Mouse (Mus musculus): ENCODE measurements at regions not wholly inside any gene's neighbourhood (a gene's known extent, or its start where the extent isn't known, plus 50 kb on each side); places are given as distances from the start of the nearest gene placed in this dataset.

DNA sequence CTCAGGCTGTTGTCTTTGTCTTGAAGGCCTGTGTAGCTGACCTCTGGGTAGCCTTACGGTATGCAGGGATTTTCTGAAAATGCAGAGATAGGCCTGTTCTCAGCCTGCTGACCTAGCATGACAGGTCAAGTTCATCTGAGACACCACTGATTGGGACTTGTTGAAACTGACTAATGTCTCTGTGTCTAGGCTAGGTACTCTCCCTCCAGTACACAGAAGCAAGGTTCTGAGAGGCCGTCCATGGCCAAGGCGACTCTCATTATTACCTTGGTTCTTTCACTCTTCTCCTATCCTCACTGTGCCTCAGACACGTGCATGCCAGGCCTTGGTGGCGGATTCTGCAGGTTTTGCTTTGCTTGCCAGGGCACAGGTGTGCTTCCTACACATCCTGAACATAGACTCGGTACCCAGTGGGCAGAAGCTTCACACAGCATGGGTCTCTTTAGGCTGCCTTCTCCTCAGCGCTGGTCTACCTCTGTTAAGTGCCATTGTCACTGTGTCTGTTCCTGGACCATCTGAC is 208.3 kb downstream of the Adra2a start:
- Histone ChIP-seq H3K4me3 (replicated peaks) (no peak overlapping the region), H3K27me3 (replicated peaks) (no peaks in the 10 kb centered on the region), H3K36me3 (no peaks in the 10 kb centered on the region), H3K4me2 (no peak overlapping the region), H3K4me1 (0 out of 2 replicates have a peak, but pooled peaks cover 2% of the 10 kb centered on the region), H3K9ac (replicated peaks) (no peak overlapping the region), H3K9me3 (replicated peaks) (no peaks in the 10 kb centered on the region), H3K27ac (replicated peaks) (no peak overlapping the region)
- no peak for ATAC-seq (ENCODE audit: low FRiP score)
- 88% methylated on average over 7 of the region's 7 CpGs for WGBS

DNA sequence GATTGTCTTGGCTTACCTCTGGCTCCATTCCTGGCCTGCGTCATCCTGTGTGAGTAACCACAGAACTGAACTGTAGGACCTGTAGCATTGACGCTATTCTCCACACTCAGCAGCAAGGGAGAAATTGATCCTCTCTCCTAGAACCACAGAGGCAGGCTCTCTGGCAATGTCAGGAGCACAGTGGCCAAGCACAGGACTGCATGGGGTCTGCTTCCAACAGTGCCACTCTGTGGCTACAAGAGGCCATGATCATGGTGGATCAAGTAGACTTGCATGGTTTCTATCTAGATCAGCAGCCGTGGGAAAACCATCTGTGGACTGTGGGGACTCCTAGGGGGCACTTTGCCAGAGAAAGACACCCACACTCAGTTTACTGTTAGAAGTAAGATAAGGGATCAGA is 213.9 kb downstream of the Adra2a start:
- Histone ChIP-seq H3K4me2 (no peak overlapping the region), H3K4me1 (peaks cover 7% of the 10 kb centered on the region), H3K4me3 (replicated peaks) (no peak overlapping the region), H3K36me3 (no peaks in the 10 kb centered on the region), H3K27ac (replicated peaks) (no peak overlapping the region), H3K9ac (replicated peaks) (no peak overlapping the region), H3K9me3 (replicated peaks) (no peaks in the 10 kb centered on the region), H3K27me3 (replicated peaks) (no peaks in the 10 kb centered on the region)
- 92% methylated on average over 3 of the region's 3 CpGs for WGBS
- ATAC-seq (ENCODE audit: low FRiP score) = no peak

DNA sequence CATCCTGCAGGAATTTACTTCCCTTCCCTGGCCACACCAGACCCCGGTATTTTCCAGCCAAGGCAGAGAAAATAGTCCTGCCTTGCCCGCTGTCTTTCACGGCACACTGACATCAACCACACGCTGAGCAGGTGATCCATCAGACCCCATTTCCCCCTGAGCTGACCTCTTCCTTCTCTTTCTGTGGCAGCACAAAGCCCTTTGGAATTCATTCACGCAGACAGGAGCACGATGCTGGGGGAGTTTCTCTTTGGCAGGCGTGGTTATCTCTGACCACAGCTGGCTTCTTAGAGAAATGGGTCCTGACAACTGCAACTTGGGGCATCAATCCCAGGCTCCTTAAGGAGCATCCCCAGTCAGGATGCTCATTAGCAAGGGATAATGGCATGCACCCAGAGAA is 215.2 kb downstream of the Adra2a start:
- 6% methylated on average over 7 of the region's 7 CpGs for WGBS
- H3K27me3 ChIP-seq (replicated peaks) = no peaks in the 10 kb centered on the region
- H3K4me2 ChIP-seq = peak overlapping the region; percentile 25
- no peak for ATAC-seq (ENCODE audit: low FRiP score)
- H3K4me3 ChIP-seq (replicated peaks) = no peak overlapping the region
- H3K9ac ChIP-seq (replicated peaks) = no peak overlapping the region
- no peak overlapping the region for H3K27ac ChIP-seq (replicated peaks)
- H3K4me1 ChIP-seq = peaks cover 7% of the 10 kb centered on the region
- H3K9me3 ChIP-seq (replicated peaks) = no peaks in the 10 kb centered on the region
- no peaks in the 10 kb centered on the region for H3K36me3 ChIP-seq

DNA sequence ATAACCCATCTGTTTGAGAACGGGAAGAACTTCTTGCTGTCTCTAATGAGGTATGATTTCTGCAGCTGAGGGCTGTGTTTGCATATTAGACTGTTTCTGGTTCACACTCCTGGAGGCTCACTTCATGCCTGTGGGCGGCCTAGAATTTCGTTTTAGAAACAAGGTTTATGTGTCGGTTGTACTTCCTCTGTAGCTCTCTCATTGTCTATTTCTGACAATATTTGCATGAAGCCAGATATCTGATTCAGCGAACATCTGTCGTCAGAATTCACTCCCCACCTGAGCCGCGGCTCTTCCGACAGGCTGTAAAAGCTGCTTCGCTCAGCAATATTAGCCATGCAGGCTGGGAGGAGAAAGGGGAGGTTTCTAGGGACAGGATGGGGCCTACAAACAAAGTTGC is 233.4 kb downstream of the Adra2a start:
- Histone ChIP-seq H3K36me3 (no peaks in the 10 kb centered on the region), H3K9ac (replicated peaks) (no peak overlapping the region), H3K9me3 (replicated peaks) (no peaks in the 10 kb centered on the region), H3K4me2 (no peak overlapping the region), H3K27me3 (replicated peaks) (no peaks in the 10 kb centered on the region), H3K27ac (replicated peaks) (no peak overlapping the region), H3K4me1 (no peaks in the 10 kb centered on the region), H3K4me3 (replicated peaks) (no peak overlapping the region)
- WGBS = 81% methylated on average over 10 of the region's 10 CpGs
- no peak for ATAC-seq (ENCODE audit: low FRiP score)

DNA sequence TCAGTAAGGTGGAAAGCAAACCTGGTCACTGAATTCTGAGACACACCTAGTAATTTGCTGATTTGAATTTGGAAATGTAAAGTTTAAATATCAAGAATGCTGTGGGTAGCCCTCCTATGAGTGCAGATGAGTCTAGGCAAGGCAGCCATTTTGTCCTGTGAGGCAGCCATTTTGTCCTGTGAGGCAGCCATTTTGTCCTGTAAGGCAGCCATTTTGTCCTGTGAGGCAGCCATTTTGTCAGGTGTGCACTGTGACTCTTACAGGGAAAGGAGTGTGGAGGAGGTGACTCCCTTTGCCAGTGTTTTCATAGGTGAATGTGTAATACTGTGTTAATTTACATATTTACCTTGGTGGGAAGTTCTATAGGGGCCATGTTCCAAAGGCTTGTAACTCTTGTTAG is 241.5 kb downstream of the Adra2a start:
- H3K9ac ChIP-seq (replicated peaks) = no peak overlapping the region
- no peaks in the 10 kb centered on the region for H3K4me1 ChIP-seq
- no peak overlapping the region for H3K4me2 ChIP-seq
- no peak overlapping the region for H3K4me3 ChIP-seq (replicated peaks)
- H3K27me3 ChIP-seq (replicated peaks) = no peaks in the 10 kb centered on the region
- no peak for ATAC-seq (ENCODE audit: low FRiP score)
- no peaks in the 10 kb centered on the region for H3K36me3 ChIP-seq
- H3K27ac ChIP-seq (replicated peaks) = no peak overlapping the region
- no peaks in the 10 kb centered on the region for H3K9me3 ChIP-seq (replicated peaks)

DNA sequence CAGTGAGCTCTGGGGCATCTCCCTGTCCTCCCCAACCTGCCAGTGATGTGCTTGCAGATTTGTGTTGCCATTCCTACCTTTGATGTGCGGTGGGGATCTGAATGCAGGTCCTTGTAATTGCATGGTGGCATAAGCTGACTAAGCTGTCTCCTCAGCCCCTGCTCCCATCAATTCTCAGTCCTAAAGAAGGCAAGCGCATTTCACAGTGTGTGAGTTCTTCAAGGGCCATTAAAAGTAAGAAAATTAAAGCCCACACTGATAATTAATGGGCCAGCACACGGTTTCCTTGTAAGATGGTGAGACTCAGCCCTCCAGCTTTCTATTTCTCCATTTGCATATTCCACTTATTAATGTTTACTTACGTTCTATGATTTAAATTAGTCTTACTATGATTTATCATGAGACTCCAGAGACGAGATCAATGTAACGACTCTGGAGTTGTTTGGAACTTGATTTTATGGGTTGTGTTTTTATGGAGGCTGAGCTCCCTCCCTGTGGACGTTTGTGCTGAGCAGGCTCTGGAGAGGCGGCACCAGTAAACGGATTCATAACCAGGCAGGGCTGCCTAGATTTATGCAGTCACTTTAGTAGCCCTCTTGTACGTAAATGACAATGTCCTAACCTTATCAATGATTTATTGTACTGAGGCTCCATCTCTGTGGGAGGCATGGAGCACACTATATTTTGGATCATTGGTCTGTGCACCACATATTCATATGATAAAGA is 253.9 kb downstream of the Adra2a start:
- 0 out of 2 replicates have a peak overlapping the region, but pooled peaks have one; percentile 2 for H3K27ac ChIP-seq (replicated peaks)
- 38% methylated on average over 10 of the region's 10 CpGs for WGBS
- no peaks in the 10 kb centered on the region for H3K27me3 ChIP-seq (replicated peaks)
- no peaks in the 10 kb centered on the region for H3K4me1 ChIP-seq
- no peak overlapping the region for H3K4me2 ChIP-seq
- no peaks in the 10 kb centered on the region for H3K36me3 ChIP-seq
- H3K9me3 ChIP-seq (replicated peaks) = no peaks in the 10 kb centered on the region
- no peak overlapping the region for H3K9ac ChIP-seq (replicated peaks)
- ATAC-seq (ENCODE audit: low FRiP score) = no peak; the same call in 1 of the 2 replicates
- no peak overlapping the region for H3K4me3 ChIP-seq (replicated peaks)

DNA sequence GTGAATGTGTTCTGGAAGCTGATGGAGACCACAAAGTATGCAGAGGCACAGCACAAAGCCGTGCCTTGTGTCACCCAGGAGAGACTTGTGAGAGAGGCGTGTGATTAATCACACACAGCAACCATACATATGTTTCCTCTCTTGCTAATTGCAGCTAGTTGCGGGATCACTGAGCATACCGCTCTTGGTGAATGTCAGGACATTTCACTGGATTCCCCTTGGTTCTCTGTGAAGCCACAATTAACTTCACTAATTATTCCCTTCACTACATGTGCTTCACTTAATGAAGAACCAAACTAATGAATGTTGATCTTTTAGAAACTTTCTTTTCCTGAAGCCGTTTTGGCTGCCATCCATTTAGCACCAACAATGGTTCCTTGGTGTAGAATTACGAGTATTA is 267.3 kb downstream of the Adra2a start:
- WGBS = 43% methylated on average over 6 of the region's 6 CpGs
- Histone ChIP-seq H3K4me3 (replicated peaks) (no peak overlapping the region), H3K4me1 (0 out of 2 replicates have a peak, but pooled peaks cover 7% of the 10 kb centered on the region), H3K36me3 (no peaks in the 10 kb centered on the region), H3K9ac (replicated peaks) (no peak overlapping the region), H3K27me3 (replicated peaks) (no peaks in the 10 kb centered on the region), H3K4me2 (no peak overlapping the region), H3K9me3 (replicated peaks) (no peaks in the 10 kb centered on the region), H3K27ac (replicated peaks) (no peak overlapping the region)
- ATAC-seq (ENCODE audit: low FRiP score) = no peak; the same call in 1 of the 2 replicates

DNA sequence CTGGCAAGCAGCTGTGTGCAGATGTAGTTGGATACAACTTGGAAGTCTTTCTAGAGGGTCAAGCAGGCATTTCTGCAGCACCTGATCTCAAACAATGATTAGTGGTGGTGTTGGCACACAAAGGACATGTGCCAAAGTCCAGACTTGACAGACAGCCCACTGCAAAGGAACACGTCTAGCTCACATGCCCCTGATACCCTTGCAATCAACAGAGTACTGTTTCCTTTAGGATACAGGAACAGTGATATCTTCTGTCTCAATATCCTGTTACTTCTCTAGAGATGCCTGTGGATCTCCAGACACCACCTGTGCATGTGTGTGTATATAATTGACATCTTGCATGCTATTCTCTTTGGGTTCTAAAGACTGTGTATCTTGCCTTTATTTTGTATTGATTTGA is 267.8 kb downstream of the Adra2a start:
- 63% methylated on average over 1 of the region's 1 CpGs for WGBS
- Histone ChIP-seq H3K4me2 (no peak overlapping the region), H3K4me1 (0 out of 2 replicates have a peak, but pooled peaks cover 7% of the 10 kb centered on the region), H3K9ac (replicated peaks) (no peak overlapping the region), H3K9me3 (replicated peaks) (no peaks in the 10 kb centered on the region), H3K4me3 (replicated peaks) (no peak overlapping the region), H3K27me3 (replicated peaks) (no peaks in the 10 kb centered on the region), H3K27ac (replicated peaks) (no peak overlapping the region), H3K36me3 (no peaks in the 10 kb centered on the region)
- ATAC-seq (ENCODE audit: low FRiP score) = no peak

DNA sequence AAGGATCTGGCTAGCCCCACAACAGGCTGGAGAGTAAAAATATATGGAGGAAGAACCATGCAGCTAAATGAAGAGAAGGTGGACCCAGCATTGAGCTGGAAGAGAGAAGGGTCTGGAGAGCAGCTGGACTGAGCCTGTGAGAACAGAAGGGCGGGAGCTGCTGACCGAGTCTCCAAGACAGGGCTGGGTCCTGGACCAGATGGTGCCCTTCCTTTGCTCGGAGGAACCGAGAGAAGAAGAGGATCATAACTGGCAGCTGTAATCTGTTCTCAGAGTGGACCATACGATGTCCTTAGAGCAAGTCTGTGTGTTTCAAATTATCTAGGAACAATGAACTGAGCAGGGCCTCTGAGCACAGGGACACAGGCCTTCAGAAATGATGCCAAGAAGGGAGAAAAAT is 279.3 kb downstream of the Adra2a start:
- H3K9ac ChIP-seq (replicated peaks) = no peak overlapping the region
- ATAC-seq (ENCODE audit: low FRiP score) = no peak

DNA sequence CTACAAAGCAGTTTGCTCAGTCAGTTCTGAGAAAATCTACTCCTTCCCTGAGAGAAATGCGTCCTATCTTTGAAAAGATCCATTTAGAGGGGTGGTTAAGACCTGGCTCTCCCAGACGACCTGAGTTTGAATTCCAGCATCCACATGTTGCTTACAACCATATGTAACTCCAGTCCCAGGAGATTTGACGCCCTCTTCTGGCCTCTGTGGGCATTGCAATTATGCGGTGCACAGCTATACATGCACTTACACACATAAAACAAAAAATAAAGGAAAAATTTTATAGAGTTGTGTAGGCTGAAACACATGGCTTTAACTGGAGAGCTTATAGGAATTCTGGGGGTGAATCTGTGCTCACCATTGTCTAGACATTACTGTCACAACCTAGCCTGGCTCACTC is 281.0 kb downstream of the Adra2a start:
- H3K4me1 ChIP-seq = no peaks in the 10 kb centered on the region
- no peaks in the 10 kb centered on the region for H3K27me3 ChIP-seq (replicated peaks)
- no peak overlapping the region for H3K9ac ChIP-seq (replicated peaks)
- H3K4me3 ChIP-seq (replicated peaks) = no peak overlapping the region
- WGBS = 68% methylated on average over 4 of the region's 4 CpGs
- H3K9me3 ChIP-seq (replicated peaks) = 0 out of 2 replicates have a peak, but pooled peaks cover 5% of the 10 kb centered on the region
- H3K36me3 ChIP-seq = no peaks in the 10 kb centered on the region
- H3K27ac ChIP-seq (replicated peaks) = no peak overlapping the region
- no peak for ATAC-seq (ENCODE audit: low FRiP score)
- no peak overlapping the region for H3K4me2 ChIP-seq

More for the DNA sequence above, 279.3 kb downstream of the Adra2a start:
- no peaks in the 10 kb centered on the region for H3K4me1 ChIP-seq
- H3K9me3 ChIP-seq (replicated peaks) = no peaks in the 10 kb centered on the region
- no peak overlapping the region for H3K27ac ChIP-seq (replicated peaks)
- no peaks in the 10 kb centered on the region for H3K36me3 ChIP-seq
- no peak overlapping the region for H3K4me2 ChIP-seq
- H3K27me3 ChIP-seq (replicated peaks) = no peaks in the 10 kb centered on the region
- H3K4me3 ChIP-seq (replicated peaks) = no peak overlapping the region
- WGBS = 77% methylated on average over 5 of the region's 5 CpGs

DNA sequence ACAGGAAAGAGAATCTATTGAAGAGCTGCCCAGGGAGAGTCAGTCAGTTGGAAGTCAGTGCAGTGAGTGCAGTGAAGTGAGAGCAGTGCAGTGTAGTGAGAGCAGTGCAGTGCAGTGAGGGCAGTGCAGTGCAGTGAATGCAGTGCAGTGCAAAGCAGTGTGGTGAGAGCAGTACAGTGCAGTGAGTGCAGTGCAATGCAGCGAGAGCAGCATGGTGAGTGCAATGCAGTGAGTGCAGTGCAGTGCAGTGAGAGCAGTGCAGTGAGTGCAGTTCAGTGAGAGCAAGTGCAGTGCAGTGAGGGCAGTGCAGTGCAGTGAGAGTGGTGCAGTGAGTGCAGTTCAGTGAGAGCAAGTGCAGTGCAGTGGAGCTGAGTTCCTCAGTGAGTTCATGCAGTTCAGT is 288.2 kb downstream of the Adra2a start:
- Histone ChIP-seq H3K9ac (replicated peaks) (no peak overlapping the region), H3K9me3 (replicated peaks) (0 out of 2 replicates have a peak, but pooled peaks cover 5% of the 10 kb centered on the region), H3K4me1 (no peaks in the 10 kb centered on the region), H3K4me3 (replicated peaks) (no peak overlapping the region), H3K36me3 (no peaks in the 10 kb centered on the region), H3K27me3 (replicated peaks) (no peaks in the 10 kb centered on the region), H3K4me2 (no peak overlapping the region), H3K27ac (replicated peaks) (no peak overlapping the region)
- whole genome bisulfite sequencing = 82% methylated on average over 1 of the region's 1 CpGs
- no peak for ATAC-seq (ENCODE audit: low FRiP score)

DNA sequence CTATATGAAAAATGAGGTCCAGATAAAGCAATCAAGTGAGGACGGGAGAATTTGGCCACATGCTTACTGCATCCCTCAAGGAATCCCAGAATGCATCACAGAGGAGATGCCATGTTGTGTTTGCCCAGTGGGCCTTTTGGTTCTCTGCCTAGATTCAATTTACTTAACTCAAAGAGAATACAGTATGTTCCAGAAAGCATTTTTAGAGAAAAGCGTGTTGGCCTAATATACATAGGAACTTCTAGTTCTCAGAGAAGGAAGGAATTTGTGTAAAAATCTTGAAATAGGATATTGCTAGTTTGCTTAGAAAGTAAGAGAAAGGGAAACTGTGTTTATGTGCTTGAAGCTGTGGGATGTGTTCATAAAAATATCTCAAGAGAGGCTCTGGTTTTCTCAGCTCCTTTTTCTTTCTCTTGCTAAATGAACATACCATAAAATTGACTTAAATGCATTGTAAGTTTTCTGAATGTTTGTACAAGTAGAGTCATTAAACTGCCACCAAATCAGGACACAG is 296.9 kb downstream of the Adra2a start:
- H3K27me3 ChIP-seq (replicated peaks) = no peaks in the 10 kb centered on the region
- no peak overlapping the region for H3K27ac ChIP-seq (replicated peaks)
- H3K4me1 ChIP-seq = no peaks in the 10 kb centered on the region
- H3K9ac ChIP-seq (replicated peaks) = no peak overlapping the region
- no peak for ATAC-seq (ENCODE audit: low FRiP score)
- no peaks in the 10 kb centered on the region for H3K9me3 ChIP-seq (replicated peaks)
- no peak overlapping the region for H3K4me2 ChIP-seq
- H3K4me3 ChIP-seq (replicated peaks) = no peak overlapping the region
- H3K36me3 ChIP-seq = no peaks in the 10 kb centered on the region
- WGBS = 97% methylated on average over 2 of the region's 2 CpGs

All from neural tube, embryonic 15.5 days (tissue).